Mouse (Mus musculus) kidney, adult 2 months (tissue): ENCODE data around the gene Mctp1.

Experiments
- CTCF ChIP-seq: fragments of 200-500 bp; conservative IDR thresholded peaks from 2 replicates; pipeline ENCODE4 v1.5.1; 2011; ENCODE audit warnings: low read depth, mild to moderate bottlenecking, control low read depth, low read length, moderate library complexity, mixed read lengths; ENCODE audit not compliant: insufficient read depth, insufficient read length
- POLR2A ChIP-seq: fragments of 200-500 bp; IDR thresholded peaks from one replicate; pipeline ENCODE4 v1.6.1; 2011; ENCODE audit warnings: low read depth, low read length, control low read depth

DNA sequence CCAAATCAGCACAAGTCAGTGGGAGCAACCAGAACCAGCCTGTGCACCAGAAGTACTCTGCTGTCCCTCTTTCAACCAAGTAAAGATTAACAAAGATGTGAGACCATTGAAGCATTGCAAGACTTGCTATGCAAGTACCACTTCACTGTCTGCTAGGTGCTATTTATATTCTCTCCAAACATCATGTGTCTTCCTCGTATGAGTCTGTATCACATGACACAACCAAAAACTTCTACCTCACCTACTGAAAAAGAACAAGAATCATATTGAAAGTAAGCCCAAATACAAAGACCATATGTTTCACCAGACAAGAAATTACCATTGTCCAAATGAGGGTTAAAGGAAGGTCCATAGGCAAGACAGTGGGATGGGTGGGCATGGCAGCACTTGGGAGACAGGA lies 306.4 kb downstream of the Mctp1 start:
- TF ChIP-seq POLR2A: no peak
- no peak for TF ChIP-seq CTCF
